Mouse (Mus musculus): ENCODE measurements around the gene Akr1d1.
A peak's percentile ranks its signal among the peaks of the same experiment; 100 is the strongest.

Akr1d1 gene

GRCm38 (mm10) chr6:37567363-37567762 is 37.4 kb downstream of the Akr1d1 start:
- no peak for DNase-seq (ENCODE audit: low spot score in 2 of 2)

- no peak for DNase-seq (ENCODE audit: low spot score in 2 of 2)
Observed at GRCm38 (mm10) chr6:37571939-37572338, 42.0 kb downstream of the Akr1d1 start.

- DNase-seq (ENCODE audit: low spot score in 2 of 2) = no peak
Observed at GRCm38 (mm10) chr6:37572935-37573334, 43.0 kb downstream of the Akr1d1 start.

GRCm38 (mm10) chr6:37580476-37580875 is 50.5 kb downstream of the Akr1d1 start:
- DNase-seq (ENCODE audit: low spot score in 2 of 2) = no peak

- DNase-seq (ENCODE audit: low spot score in 2 of 2) = peak in 1 of 2 experiments; percentile 40
Observed at GRCm38 (mm10) chr6:37589340-37589962, 59.5 kb downstream of the Akr1d1 start.

- no peak for DNase-seq (ENCODE audit: low spot score in 2 of 2)
Observed at GRCm38 (mm10) chr6:37590800-37591199, 60.8 kb downstream of the Akr1d1 start.

GRCm38 (mm10) chr6:37592101-37593032 is 62.4 kb downstream of the Akr1d1 start:
- DNase-seq (ENCODE audit: low spot score in 2 of 2) = no peak

- DNase-seq (ENCODE audit: low spot score in 2 of 2) = no peak
Observed at GRCm38 (mm10) chr6:37593033-37593374, 63.0 kb downstream of the Akr1d1 start.

- no peak for DNase-seq (ENCODE audit: low spot score in 2 of 2)
Observed at GRCm38 (mm10) chr6:37593551-37594089, 63.6 kb downstream of the Akr1d1 start.

GRCm38 (mm10) chr6:37597088-37597487 is 67.1 kb downstream of the Akr1d1 start:
- DNase-seq (ENCODE audit: low spot score in 2 of 2) = no peak

GRCm38 (mm10) chr6:37598033-37598432 is 68.1 kb downstream of the Akr1d1 start:
- no peak for DNase-seq (ENCODE audit: low spot score in 2 of 2)

- no peak for DNase-seq (ENCODE audit: low spot score in 2 of 2)
Observed at GRCm38 (mm10) chr6:37600976-37601498, 71.1 kb downstream of the Akr1d1 start.

GRCm38 (mm10) chr6:37602857-37603765 is 73.1 kb downstream of the Akr1d1 start:
- no peak for DNase-seq (ENCODE audit: low spot score in 2 of 2)

GRCm38 (mm10) chr6:37604178-37604883 is 74.4 kb downstream of the Akr1d1 start:
- DNase-seq (ENCODE audit: low spot score in 2 of 2) = no peak

GRCm38 (mm10) chr6:37604884-37605269 is 74.9 kb downstream of the Akr1d1 start:
- DNase-seq (ENCODE audit: low spot score in 2 of 2) = no peak

GRCm38 (mm10) chr6:37607511-37608289 is 77.7 kb downstream of the Akr1d1 start:
- no peak for DNase-seq (ENCODE audit: low spot score in 2 of 2)

- DNase-seq (ENCODE audit: low spot score in 2 of 2) = no peak
Observed at GRCm38 (mm10) chr6:37612603-37613284, 82.8 kb downstream of the Akr1d1 start.

- DNase-seq (ENCODE audit: low spot score in 2 of 2) = no peak
Observed at GRCm38 (mm10) chr6:37615490-37615889, 85.5 kb downstream of the Akr1d1 start.

- DNase-seq (ENCODE audit: low spot score in 2 of 2) = no peak
Observed at GRCm38 (mm10) chr6:37616136-37616535, 86.2 kb downstream of the Akr1d1 start.
